Mouse (Mus musculus): ENCODE measurements around the gene Smco1.

DNA sequence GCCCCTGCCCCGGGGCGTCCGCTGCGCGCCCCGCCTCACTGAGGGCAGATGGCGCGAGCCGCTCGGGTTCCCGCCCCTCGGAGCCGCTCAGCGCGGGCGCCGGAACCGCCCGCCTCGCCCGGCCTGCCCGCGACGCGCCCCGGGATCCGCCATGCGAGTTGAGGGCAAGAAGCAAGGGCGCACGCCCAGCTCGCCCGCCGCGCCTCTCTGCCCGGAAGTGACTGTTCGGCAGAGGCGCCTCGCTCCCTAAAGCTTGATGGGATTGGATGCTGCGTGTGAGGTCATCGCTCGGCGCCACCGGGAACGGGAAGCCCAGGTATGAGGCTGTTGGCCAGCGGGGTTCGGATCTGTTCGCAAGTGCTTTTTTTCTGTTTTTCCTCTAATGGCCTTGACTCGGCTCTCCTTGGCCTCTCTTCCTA lies 24.3 kb upstream of the Smco1 start, which contains the start of the genes Fbxo45 and Wdr53:
- TF ChIP-seq CTCF (IDR thresholded peaks at IDR 0.05; ENCODE audit: low read depth, low read length) (no peak), GATA1 (IDR thresholded peaks at IDR 0.05; ENCODE audit: borderline replicate concordance, low read length) (no peak), GATA2 (IDR thresholded peaks at IDR 0.05; ENCODE audit: borderline replicate concordance, low read depth, low read length) (no peak)

Data from G1E (cell line).